Mouse (Mus musculus): Measurements from ENCODE around the gene Tas2r102. TPM values are rescaled to one million over a fixed set of nuclear protein-coding genes. Genes with fewer than 3 reads are reported as not detected.

Gene Tas2r102
- not detected for total RNA-seq (2021)
- long read RNA-seq, experiment 1, result 0 reads
- long read RNA-seq, experiment 2, result 0 reads

DNA sequence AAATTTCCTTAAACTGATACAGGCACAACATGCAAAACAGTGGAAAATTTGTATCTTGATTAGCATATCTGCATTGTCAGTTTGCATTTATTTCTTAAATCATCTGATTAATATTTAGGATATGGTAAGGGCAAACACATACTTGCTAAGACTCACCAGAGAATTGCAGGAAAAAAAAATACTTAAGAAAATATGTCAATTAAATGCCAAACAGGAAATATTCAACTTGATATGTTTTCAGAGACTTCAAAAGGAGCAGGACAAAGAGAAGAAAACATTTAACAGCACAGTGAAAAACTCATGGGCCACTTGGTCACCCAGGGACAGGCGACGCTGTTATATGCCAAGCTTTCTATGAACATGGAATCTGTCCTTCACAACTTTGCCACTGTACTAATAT, at the start of gene Tas2r102:
TSS of gene Tas2r102 (plus strand) at position 301 of the 400 bp plus-strand sequence.
- TF ChIP-seq CTCF (IDR thresholded peaks at IDR 0.05), result no peak
- no peak for DNase-seq
- Histone ChIP-seq H3K27ac (no peak within 1 kb of the TSS), H3K4me3 (no peak within 1 kb of the TSS)
- intact Hi-C loops (cut with DNase I), result no loop called here

DNA sequence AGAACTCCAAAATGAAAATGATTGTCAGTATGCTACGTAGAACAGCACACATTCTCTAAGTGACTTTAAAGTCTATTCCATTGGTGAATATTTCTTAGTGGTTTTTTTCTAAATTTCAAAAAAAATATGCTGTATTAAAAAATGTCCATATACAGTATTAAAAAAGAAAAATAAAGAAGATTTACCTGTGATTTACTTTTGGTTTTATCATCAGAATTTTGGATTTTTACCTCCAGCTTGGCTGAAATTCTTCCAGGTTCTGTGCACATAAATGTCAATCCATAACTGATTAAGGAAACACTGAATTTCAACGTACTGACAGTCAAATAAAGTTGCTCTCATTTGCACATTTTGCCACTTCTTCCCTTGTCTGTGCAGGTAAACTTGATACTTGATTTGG, 24.0 kb upstream of the Tas2r102 start, which contains the start of gene Tas2r115:
TSS of gene Tas2r115 (minus strand) at position 101 of the 400 bp plus-strand sequence.
- Histone ChIP-seq H3K4me3 (no peak within 1 kb of the TSS), H3K27ac (no peak within 1 kb of the TSS)
- DNase-seq, result no peak
- no peak for TF ChIP-seq CTCF (IDR thresholded peaks at IDR 0.05)
- intact Hi-C loops (cut with DNase I), result no loop called here

DNA sequence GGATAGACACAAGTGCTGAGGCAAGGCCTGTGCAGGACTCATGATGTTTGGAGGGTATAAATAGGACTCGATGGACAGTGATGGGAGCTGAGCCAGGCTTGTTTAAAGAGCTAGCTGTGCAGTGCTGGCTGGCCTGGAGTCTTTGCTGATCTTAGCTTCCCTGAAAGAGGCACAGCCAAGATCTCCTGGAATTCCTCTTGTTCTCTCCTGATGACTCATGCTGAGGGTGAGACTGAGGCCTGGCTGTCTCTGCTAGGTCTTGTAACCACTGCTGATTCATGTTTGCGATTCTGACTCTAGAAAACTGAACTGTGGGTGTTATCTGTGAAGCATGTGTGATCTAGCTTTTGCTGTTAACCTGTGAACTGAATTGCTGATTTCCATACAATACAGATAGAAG, 11.7 kb upstream of the Tas2r102 start:
- no peak for TF ChIP-seq CTCF (IDR thresholded peaks at IDR 0.05)
- intact Hi-C loops (cut with DNase I), result no loop called here

DNA sequence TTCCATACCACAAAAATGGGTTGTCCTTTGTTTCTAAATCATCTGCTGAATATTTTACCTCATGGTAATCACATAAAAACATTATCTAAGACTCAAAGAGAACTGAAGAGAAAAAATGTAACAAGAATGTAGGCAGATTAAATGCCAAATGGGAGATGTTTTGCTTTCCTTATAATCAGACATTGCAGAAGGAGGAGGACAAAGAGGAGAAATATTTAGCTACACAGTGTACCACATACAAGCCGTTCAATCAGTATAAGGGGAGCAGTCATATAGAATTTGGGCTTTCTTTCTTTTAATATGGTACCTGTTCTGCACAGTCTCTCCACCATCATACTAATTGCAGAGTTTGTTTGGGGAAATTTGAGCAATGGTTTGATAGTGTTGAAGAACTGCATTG, 7.5 kb upstream of the Tas2r102 start, which contains the start of gene Tas2r124:
TSS of gene Tas2r124 (plus strand) at position 301 of the 400 bp plus-strand sequence.
- no peak for TF ChIP-seq CTCF (IDR thresholded peaks at IDR 0.05)
- Histone ChIP-seq H3K27ac (no peak within 1 kb of the TSS), H3K4me3 (no peak within 1 kb of the TSS)
- intact Hi-C loops (cut with DNase I), result no loop called here
- DNase-seq, result no peak

More for the DNA sequence above, 11.7 kb upstream of the Tas2r102 start:
- DNase-seq, result no peak
- no peak overlapping the region for H3K27ac ChIP-seq
- no peak overlapping the region for H3K4me3 ChIP-seq

DNA sequence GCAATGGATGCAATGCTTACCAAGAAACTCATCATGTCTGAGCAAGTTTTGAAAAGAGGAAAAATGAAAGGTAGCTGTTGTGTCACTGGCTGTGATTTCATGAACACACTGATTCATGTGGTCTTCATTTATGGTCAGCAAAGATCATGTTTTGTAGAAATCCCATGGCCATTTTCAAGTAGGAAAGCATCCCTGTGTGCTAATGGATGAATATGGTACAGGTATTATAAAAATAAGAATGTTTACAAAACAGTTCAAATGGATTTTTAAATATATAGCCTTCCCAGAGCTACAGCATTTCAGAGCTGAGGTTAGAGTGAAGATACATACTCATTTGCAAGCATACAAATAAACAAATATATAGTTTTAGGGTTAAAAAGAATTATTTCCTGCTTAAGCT, 16.1 kb downstream of the Tas2r102 start, which contains the start of gene Tas2r136:
TSS of gene Tas2r136 (minus strand) at position 101 of the 400 bp plus-strand sequence.
- no peak for DNase-seq
- no peak for TF ChIP-seq CTCF (IDR thresholded peaks at IDR 0.05)
- H3K4me3 ChIP-seq, result no peak within 1 kb of the TSS
- no peak within 1 kb of the TSS for H3K27ac ChIP-seq
- intact Hi-C loops (cut with DNase I), result no loop called here

DNA sequence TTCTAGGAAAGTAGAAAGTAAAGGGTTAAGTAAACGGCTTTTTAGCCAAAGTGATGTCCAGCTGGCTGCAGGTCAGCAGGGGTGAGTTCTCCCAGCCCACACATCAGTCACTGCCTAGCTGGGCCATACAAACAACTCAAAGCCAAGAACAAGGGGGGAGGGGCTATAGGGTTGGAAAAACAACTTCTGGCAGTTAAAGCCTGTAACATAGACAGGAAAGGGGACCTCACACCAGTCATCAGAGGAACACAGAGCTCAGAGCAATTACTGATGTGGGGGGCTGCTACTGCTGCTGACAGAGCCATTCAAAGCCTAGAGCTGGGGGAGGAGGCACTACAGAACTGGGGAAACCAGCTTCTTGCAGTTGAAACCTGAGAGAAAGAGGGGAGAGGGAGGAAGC, 33.5 kb downstream of the Tas2r102 start:
- no peak for DNase-seq
- H3K27ac ChIP-seq, result no peak overlapping the region
- no peak for TF ChIP-seq CTCF (IDR thresholded peaks at IDR 0.05)
- no peak overlapping the region for H3K4me3 ChIP-seq
- intact Hi-C loops (cut with DNase I), result no loop called here

DNA sequence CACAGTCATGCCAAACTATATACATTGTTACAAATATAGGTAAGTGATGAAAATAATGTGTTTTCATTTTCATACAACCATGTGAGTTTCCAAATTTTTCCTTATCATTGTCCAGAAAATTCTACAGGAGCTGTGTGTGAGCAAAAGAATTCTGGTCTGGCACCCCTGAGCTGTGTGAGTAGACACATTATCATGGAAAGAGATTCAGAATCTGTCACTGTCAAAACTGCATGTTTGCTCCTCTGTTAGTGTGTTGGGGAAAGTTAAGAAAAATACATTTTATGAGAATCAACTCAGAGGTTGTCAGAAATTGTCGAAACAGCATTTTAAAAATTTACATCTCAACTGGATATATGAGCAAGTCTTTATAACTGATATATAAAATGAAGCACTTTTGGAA, 40.6 kb downstream of the Tas2r102 start, which contains the start of gene Tas2r117:
TSS of gene Tas2r117 (plus strand) at position 301 of the 400 bp plus-strand sequence.
- no peak for DNase-seq
- intact Hi-C loops (cut with DNase I), result no loop called here
- H3K27ac ChIP-seq, result no peak within 1 kb of the TSS
- TF ChIP-seq CTCF (IDR thresholded peaks at IDR 0.05), result no peak
- H3K4me3 ChIP-seq, result no peak within 1 kb of the TSS

Other genes starting within 250 kb of the Tas2r102 start
- gene Prh1, start 192.3 kb upstream of the Tas2r102 start, total RNA-seq (2021), result not detected
- not detected for gene Prp2, start 166.2 kb upstream of the Tas2r102 start, total RNA-seq (2021)
- not detected for gene A630073D07Rik, start 110.6 kb upstream of the Tas2r102 start, total RNA-seq (2021)
- gene Tas2r120, start 105.2 kb upstream of the Tas2r102 start, total RNA-seq (2021), result not detected
- not detected for gene Tas2r121, start 61.1 kb upstream of the Tas2r102 start, total RNA-seq (2021)
- gene Tas2r122, start 50.2 kb upstream of the Tas2r102 start, total RNA-seq (2021), result not detected
- gene Tas2r115, start 24.1 kb upstream of the Tas2r102 start, total RNA-seq (2021), result not detected
- not detected for gene Tas2r124, start 7.4 kb upstream of the Tas2r102 start, total RNA-seq (2021)
- not detected for gene Tas2r136, start 16.0 kb downstream of the Tas2r102 start, total RNA-seq (2021)
- gene Tas2r117, start 40.7 kb downstream of the Tas2r102 start, total RNA-seq (2021), result not detected
- not detected for gene Tas2r123, start 85.0 kb downstream of the Tas2r102 start, total RNA-seq (2021)
- gene Tas2r116, start 93.3 kb downstream of the Tas2r102 start, total RNA-seq (2021), result not detected
- gene Tas2r110, start 105.9 kb downstream of the Tas2r102 start, total RNA-seq (2021), result not detected
- not detected for gene Tas2r113, start 130.9 kb downstream of the Tas2r102 start, total RNA-seq (2021)
- gene Tas2r125, start 147.5 kb downstream of the Tas2r102 start, total RNA-seq (2021), result not detected
- not detected for gene Tas2r129, start 189.0 kb downstream of the Tas2r102 start, total RNA-seq (2021)
- not detected for gene Tas2r131, start 195.8 kb downstream of the Tas2r102 start, total RNA-seq (2021)
- gene Tas2r109, start 218.8 kb downstream of the Tas2r102 start, total RNA-seq (2021), result not detected

Data from gastrocnemius, adult 2 months (tissue).